Mouse (Mus musculus): Measurements from ENCODE around the gene C130074G19Rik.

GRCm38 (mm10) chr1:184846973-184847372 is 36.0 kb downstream of the C130074G19Rik start:
- TF ChIP-seq CTCF (IDR thresholded peaks at IDR 0.05; ENCODE audit: control insufficient read depth, insufficient read depth, insufficient replicate concordance, low read depth, low read length) = no peak
- TF ChIP-seq POLR2A (IDR thresholded peaks at IDR 0.05; ENCODE audit: control insufficient read depth, low read depth, low read length) = no peak
